Mouse (Mus musculus) midbrain, embryonic 10.5 days (tissue): ENCODE data around the gene Chst14. TPM values are rescaled to one million over a fixed set of nuclear protein-coding genes. Genes with fewer than 3 reads are reported as not detected.
A peak's percentile ranks its signal among the peaks of the same experiment; 100 is the strongest.

Source experiments
- DNase-seq: peaks from one replicate; pipeline ENCODE4 v3.0.0-alpha.2; 2017; ENCODE audit warnings: low spot score
- H3K27ac ChIP-seq: fragments of 300-500 bp; sonication (generic); replicated peaks from 2 replicates; pipeline ENCODE4 v1.5.1; 2016; ENCODE audit warnings: mild to moderate bottlenecking
- H3K27me3 ChIP-seq: fragments of 300-500 bp; sonication (generic); 2 replicates; pipeline ENCODE4 v1.6.1; 2016; ENCODE audit warnings: low read depth, mild to moderate bottlenecking; ENCODE audit not compliant: poor library complexity, severe bottlenecking
- H3K36me3 ChIP-seq: fragments of 300-500 bp; sonication (generic); 2 replicates; pipeline ENCODE4 v1.6.1; 2016; ENCODE audit warnings: mild to moderate bottlenecking, moderate library complexity
- H3K4me1 ChIP-seq: fragments of 300-500 bp; sonication (generic); 2 replicates; pipeline ENCODE4 v1.6.1; 2016
- H3K4me3 ChIP-seq: fragments of 300-500 bp; sonication (generic); 2 replicates; pipeline ENCODE4 v1.5.1; 2016; ENCODE audit warnings: mild to moderate bottlenecking, moderate library complexity
- H3K9me3 ChIP-seq: fragments of 300-500 bp; sonication (generic); replicated peaks from 2 replicates; pipeline ENCODE4 v1.6.1; 2016; ENCODE audit warnings: mild to moderate bottlenecking
- WGBS: fragments of 180-500 bp; shearing (Covaris S2); methylation state at CpG from one replicate; pipeline ENCODE4 v1.1.7; 2016; 5-methylcytosine and 5-hydroxymethylcytosine counted together
- polyA plus RNA-seq: library from polyadenylated mRNA; unstranded; fragments of >200 nt; fragmentation: Nextera tagmentation; extraction: Ambion mirVana; gene quantifications from 2 replicates; pipeline ENCODE4 v1.2.1, GENCODE M21; 2016

The Chst14 gene
- polyA plus RNA-seq, 1 experiment from 2014 or later, result 14.5 TPM

DNA sequence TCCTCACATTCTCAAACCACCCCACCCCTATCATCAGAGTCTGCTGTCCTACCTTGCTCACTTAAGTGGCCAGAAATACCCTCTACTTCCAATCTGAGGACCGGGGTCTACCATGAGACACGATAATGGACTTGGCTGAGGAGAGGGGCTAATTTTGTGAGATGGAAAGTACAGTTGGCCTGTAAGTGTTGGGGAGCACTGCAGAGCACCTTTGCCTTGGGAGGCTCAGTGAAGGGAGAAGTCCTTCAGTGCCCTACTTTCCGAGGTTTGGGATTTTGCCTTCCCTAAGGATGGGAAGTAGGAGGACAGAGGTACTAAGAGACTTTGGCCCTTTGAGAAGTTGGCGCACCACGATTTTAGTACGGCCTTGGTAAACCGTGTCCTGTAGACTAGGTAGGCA is 27.0 kb upstream of the Chst14 start:
- DNase-seq, result peak; percentile 23
- Histone ChIP-seq H3K27me3 (peaks cover 83% of the 10 kb centered on the region), H3K9me3 (no peaks in the 10 kb centered on the region), H3K4me1 (peaks cover 82% of the 10 kb centered on the region), H3K27ac (no peak overlapping the region), H3K36me3 (no peaks in the 10 kb centered on the region), H3K4me3 (no peak overlapping the region)
- 9% methylated on average over 7 of the region's 7 CpGs for WGBS

DNA sequence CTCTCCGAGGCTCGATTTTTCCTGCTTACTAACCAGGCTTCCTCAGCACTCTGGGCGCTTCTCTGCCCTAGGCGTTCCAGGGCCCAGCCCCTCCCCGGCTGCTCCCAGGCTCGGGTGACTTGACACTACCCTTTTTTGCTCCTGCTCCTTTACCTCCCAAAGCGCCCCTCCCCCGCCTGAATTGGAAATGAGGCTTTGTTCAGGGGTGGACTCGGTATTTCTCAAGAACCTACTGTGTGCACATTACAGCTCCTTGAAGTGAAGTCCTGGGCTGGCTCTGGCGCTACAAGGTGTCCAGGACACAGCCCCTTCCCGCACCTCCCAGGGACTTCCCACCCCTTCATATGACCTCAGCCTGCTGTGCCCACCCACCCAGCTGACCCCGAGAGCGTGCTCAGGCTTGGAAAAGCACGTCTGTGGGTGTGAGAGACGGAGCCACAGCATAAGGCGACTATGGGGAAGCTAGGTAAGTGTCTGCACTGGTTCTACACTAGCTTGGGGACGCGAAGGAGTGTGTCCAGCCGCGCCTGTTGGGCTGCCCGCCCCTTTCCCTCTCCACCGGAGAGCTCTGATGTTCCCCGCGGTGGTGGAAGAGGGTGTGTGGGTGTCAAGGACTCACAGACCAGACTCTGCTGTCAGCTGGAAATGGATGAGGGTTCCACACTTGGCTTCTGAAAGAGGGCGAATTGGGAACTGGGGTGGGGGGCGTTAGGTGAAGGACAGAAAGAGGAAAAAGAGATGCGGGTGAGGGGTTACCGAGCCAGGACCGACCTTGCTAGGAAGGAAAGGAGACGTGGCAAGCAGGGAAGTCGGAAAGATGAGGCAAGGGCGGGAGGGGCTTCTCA is 26.1 kb upstream of the Chst14 start, which contains the start of gene Bahd1:
Gene Bahd1 (plus strand): TSS at position 397 of the 845 bp plus-strand sequence.
- H3K27ac ChIP-seq, result peak within 1 kb of the TSS; percentile 93
- no peaks in the 10 kb centered on the region for H3K9me3 ChIP-seq
- DNase-seq, result peak; percentile 61
- H3K27me3 ChIP-seq, result peaks cover 75% of the 10 kb centered on the region
- H3K4me3 ChIP-seq, result peak within 1 kb of the TSS; percentile 97
- WGBS, result under 1% methylated on average over 32 of the region's 32 CpGs
- H3K36me3 ChIP-seq, result no peaks in the 10 kb centered on the region
- peaks cover 91% of the 10 kb centered on the region for H3K4me1 ChIP-seq

DNA sequence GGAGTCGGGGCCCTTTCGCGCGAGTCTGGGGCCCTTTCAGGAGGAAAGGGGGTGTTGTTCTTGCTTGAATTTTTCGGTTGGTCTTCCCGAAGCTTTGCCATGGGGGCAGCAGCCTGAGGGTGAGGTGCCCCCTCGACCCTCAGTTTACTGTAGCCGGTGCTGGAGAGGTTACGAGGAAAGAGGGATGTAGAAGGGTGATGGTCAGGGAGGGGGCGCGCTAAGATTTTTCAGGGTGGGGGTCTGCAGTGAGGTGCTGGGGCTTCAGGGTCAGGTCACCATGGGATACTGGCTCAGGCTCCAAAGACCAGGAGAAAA is 25.5 kb upstream of the Chst14 start:
- 1% methylated on average over 11 of the region's 11 CpGs for WGBS
- Histone ChIP-seq H3K36me3 (no peaks in the 10 kb centered on the region), H3K4me3 (peak overlapping the region; percentile 97), H3K27me3 (peaks cover 69% of the 10 kb centered on the region), H3K4me1 (peaks cover 95% of the 10 kb centered on the region), H3K27ac (peak overlapping the region; percentile 93), H3K9me3 (no peaks in the 10 kb centered on the region)
- DNase-seq, result no peak

DNA sequence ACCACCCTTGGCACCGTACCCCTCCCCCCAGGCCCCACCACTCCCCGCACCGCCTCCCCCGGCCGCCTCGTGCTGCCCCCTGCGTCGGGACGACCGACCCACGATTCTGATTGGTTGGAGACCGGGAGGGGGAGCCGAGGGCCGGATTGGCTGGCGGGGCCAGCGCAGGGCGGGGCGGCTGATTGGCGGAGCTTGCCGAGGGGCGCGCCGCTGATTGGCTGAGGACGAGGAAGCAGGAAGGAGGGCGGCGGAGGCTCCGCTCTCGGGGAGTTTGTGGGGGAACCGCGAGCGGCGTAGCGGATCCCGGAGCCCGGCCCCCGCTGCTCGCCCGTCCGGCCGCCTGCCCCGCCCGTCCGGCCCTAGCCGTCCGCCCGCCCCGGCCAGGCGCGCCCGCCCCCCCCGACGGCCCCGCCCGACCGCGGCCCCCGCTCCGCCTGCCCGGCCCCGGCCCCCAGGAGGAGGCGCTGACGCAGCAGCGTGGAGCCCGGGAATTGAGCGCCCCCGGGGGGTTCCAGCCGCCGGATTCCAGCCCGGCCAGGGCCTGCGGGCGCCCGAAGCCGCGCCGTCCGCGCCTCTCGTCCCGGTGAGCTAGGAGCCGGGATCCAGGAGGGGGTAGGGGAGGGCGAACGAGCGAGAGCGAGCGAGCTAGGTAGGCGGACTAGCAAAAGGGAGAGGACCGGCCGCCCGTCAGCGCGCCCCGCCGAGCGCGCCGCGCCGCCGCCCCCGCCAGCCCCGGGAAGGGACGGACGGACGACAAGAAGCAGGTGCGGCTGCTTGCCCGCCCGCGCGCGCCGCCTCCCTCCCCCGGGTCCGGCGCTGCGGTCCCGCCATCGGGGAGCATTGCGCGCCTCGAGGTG is 24.9 kb upstream of the Chst14 start:
- H3K36me3 ChIP-seq, result no peaks in the 10 kb centered on the region
- DNase-seq, result peak; percentile 98
- no peaks in the 10 kb centered on the region for H3K9me3 ChIP-seq
- peak overlapping the region; percentile 97 for H3K4me3 ChIP-seq
- H3K4me1 ChIP-seq, result peaks cover 91% of the 10 kb centered on the region
- peaks cover 63% of the 10 kb centered on the region for H3K27me3 ChIP-seq
- peak overlapping the region; percentile 93 for H3K27ac ChIP-seq
- WGBS, result under 1% methylated on average over 108 of the region's 120 CpGs

DNA sequence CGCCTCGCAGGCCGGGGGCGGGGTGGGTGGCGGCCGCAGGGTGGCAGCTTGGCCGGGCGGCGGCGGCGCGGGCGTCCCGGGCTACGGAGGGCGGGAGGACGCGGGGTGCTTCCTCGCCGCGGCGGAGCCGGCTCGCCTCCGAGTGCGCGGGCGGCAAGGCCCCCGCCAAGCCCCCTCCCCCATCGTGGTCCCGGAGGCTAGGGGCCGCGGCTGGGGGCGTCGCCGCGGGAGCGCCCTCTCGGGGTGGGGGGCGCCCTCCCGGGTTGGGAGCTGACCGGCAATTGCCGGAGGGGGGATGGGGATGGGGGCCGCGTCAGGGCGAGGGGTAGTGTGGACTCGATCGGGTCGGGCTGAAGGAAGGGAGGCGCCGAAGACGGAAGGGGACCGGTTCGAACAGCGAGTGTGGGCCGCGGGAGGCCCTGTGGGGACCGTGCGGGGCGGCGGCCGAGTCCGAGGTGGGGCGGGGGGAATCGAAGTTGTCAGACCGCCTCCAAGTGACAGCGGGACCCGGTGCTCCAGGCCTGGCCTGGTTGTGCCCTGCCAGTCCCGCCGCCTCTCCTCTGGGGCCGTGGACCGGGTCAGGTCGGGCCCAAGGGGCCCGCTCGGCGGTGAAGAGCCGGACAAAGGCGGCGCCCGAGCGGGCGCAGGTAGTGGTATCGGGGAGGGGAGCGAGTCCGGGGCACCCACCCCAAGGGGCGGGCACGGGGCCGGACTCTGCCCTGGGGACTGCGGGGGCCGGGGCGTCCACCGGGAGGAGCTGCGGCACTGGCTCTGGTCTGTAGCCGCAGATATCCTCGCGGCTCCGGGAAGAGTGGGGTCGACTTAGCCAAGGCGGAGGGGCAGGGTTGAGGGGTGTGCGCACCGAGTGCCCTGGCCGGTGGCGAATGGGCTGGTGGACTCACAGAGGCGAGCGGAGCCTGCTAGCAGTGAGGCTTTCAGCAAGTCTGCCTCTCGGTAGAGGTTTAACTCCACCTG is 24.0 kb upstream of the Chst14 start:
- Histone ChIP-seq H3K27ac (peak overlapping the region; percentile 93), H3K9me3 (no peaks in the 10 kb centered on the region)
- DNase-seq, result peak; percentile 73

DNA sequence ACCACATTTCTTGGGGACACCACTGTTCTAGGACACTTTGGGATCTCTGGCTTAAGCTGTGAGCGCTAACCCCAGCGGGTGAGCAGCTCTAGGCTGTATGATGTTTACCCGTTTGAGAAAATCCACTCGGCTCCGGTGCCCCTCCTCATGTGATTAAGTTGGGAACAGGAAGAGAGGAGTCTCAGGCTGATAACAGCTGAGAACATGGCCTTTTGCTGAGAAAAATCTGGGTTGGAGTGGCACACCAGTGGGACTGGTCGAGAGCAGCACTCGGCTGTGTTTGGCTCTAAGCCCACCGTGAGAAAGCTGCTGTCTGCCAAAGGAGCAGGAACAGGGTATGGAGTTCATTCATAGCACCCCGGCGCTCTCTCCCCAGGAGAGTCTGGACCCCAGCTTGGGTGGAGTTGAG is 23.0 kb upstream of the Chst14 start:
- Histone ChIP-seq H3K36me3 (no peaks in the 10 kb centered on the region), H3K4me3 (peak overlapping the region; percentile 97), H3K4me1 (peaks cover 72% of the 10 kb centered on the region), H3K9me3 (no peaks in the 10 kb centered on the region), H3K27ac (no peak overlapping the region), H3K27me3 (peaks cover 43% of the 10 kb centered on the region)
- no peak for DNase-seq
- WGBS, result 10% methylated on average over 10 of the region's 10 CpGs

More for the DNA sequence above, 24.0 kb upstream of the Chst14 start:
- peaks cover 82% of the 10 kb centered on the region for H3K4me1 ChIP-seq
- peak overlapping the region; percentile 97 for H3K4me3 ChIP-seq
- under 1% methylated on average over 105 of the region's 106 CpGs for WGBS
- no peaks in the 10 kb centered on the region for H3K36me3 ChIP-seq
- peaks cover 53% of the 10 kb centered on the region for H3K27me3 ChIP-seq

DNA sequence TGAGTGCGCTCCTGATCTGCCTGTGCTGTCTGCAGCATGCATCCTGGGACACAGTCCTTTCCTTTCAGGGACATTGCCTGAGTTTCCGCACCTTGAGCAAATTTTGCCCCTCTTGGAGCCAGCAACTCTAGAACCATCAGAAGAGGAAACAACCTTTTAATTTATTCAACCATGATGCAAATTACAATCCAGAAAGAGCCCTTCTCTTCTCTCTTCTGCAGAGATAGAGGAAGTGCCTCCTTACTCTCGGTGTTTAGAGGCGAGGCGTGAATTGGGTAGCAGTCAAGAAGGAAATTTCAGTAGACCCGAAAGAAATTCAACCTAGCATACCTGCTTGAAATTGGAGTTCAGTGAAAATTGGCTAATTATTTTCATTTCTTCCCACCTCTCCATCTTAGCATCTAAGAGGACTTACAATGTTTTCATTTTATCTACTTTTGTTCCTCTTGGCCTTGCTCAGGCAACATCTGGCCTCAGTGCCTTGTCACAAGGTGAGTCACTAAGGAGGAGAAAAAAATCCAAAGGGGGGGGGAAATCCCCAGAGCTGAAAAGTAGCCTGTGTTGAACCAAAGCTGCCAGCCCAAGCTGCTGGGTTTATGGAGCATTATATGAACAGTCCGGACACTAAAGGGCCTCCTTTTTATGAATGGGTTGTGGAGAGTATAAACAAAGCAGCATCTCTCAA is 20.7 kb upstream of the Chst14 start:
- Histone ChIP-seq H3K27me3 (peaks cover 21% of the 10 kb centered on the region), H3K27ac (no peak overlapping the region), H3K36me3 (no peaks in the 10 kb centered on the region), H3K4me3 (no peak overlapping the region), H3K4me1 (peaks cover 66% of the 10 kb centered on the region), H3K9me3 (no peaks in the 10 kb centered on the region)
- WGBS, result 90% methylated on average over 7 of the region's 7 CpGs
- no peak for DNase-seq

DNA sequence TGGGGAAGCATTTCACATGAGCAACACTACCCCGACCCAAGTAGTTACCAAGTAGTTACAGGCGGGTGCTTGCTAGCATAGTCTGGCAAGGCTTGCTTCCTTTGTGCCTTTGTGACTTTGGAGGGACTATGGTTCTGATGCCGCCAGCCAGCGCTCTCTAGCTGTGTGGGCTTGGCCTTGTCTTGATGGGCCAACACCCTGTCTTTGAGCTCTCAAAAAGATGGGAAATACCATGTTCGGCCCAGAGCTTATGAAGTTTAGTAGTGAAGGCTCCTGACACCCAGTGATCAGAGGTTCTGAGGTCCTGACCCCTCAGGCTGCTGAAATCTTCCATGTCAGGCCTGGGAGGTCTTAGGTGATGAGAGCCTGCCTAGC is 20.2 kb upstream of the Chst14 start:
- Histone ChIP-seq H3K9me3 (no peaks in the 10 kb centered on the region), H3K36me3 (no peaks in the 10 kb centered on the region), H3K4me1 (peaks cover 61% of the 10 kb centered on the region), H3K4me3 (no peak overlapping the region), H3K27ac (no peak overlapping the region), H3K27me3 (peaks cover 18% of the 10 kb centered on the region)
- WGBS, result 78% methylated on average over 5 of the region's 5 CpGs
- no peak for DNase-seq

DNA sequence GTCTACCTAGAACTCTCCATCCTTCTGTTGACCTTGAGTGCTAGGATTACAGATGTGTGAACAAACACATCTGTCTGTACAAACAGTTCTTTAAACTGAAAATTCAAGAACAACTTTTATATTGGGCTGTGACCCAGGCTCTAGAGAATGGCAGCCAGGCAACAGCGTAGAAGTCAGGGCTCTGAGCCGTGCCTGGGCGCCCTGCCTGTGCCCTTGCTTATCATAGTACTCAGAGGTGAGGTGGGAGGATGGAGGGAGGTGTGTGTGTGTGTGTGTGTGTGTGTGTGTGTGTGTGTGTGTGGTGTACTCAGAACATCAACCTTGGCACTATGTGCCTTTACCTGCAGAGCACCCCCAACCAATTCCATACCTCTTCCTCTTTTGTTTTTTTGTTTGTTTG is 18.5 kb upstream of the Chst14 start:
- WGBS, result 89% methylated on average over 3 of the region's 3 CpGs
- Histone ChIP-seq H3K27ac (no peak overlapping the region), H3K4me1 (peaks cover 63% of the 10 kb centered on the region)

DNA sequence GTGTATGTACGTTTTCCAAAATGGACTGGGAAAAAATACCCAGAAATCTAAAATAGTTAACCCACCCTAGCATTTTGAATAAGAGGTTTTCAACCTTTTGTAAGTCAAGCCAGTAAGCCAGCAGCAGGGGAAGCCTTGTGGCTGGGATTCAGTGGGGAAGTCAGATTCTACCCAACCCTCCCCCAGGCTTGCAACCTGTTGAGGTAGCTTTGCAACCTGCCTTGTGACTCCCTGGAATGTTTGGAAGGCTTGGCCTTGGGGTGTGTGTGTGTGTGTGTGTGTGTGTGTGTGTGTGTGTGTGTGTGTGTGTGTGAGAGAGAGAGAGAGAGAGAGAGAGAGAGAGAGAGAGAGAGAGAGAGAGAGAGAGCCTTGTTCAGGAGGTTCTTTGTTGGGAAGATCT is 17.1 kb upstream of the Chst14 start:
- H3K4me1 ChIP-seq, result peaks cover 63% of the 10 kb centered on the region
- WGBS, result 26% methylated on average over 1 of the region's 1 CpGs

More for the DNA sequence above, 18.5 kb upstream of the Chst14 start:
- no peak overlapping the region for H3K4me3 ChIP-seq
- no peaks in the 10 kb centered on the region for H3K36me3 ChIP-seq
- no peak for DNase-seq
- H3K27me3 ChIP-seq, result peaks cover 16% of the 10 kb centered on the region
- H3K9me3 ChIP-seq, result no peaks in the 10 kb centered on the region

DNA sequence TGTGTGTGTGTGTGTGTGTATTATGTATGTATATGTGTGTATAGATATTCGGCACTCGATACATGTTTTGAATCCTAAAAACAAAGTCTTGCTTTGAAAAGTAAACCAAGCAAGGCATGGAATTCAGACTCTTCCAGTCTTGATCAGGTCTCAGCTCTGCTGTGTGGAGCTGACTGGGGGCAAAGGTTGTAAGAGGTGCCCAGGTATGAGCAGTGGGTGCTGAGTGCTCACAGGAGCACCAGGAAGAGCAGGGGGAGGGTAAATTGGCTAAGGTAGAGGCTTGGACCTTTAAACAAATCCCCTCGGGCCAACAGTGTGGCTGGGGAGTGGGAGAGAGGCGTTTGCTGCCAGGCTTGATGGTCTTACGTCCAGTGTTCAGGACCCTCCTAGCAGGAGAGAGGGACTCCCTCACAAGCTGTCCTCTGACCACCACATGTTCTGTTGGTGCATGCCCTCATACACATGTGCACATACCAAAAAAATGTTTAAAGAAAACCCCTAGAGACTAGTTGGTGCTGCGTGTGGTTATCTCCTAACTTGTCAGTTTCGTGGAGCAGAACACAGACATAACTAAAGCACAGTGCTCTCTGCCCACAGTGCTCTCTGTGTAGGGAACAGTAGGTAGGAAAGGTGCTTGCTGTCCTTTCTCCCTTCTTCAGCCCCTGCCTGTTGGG is 15.6 kb upstream of the Chst14 start:
- no peak overlapping the region for H3K4me3 ChIP-seq
- H3K4me1 ChIP-seq, result peaks cover 58% of the 10 kb centered on the region
- no peak overlapping the region for H3K27ac ChIP-seq
- WGBS, result 83% methylated on average over 7 of the region's 7 CpGs
- no peaks in the 10 kb centered on the region for H3K27me3 ChIP-seq
- no peak for DNase-seq
- no peaks in the 10 kb centered on the region for H3K9me3 ChIP-seq
- H3K36me3 ChIP-seq, result peaks cover under 1% of the 10 kb centered on the region; the same call in 1 of the 2 replicates

More for the DNA sequence above, 17.1 kb upstream of the Chst14 start:
- DNase-seq, result no peak
- Histone ChIP-seq H3K27me3 (peaks cover 2% of the 10 kb centered on the region; the same call in 1 of the 2 replicates), H3K27ac (no peak overlapping the region), H3K36me3 (no peaks in the 10 kb centered on the region), H3K4me3 (no peak overlapping the region), H3K9me3 (no peaks in the 10 kb centered on the region)
